Mouse (Mus musculus): ENCODE measurements around the gene Gdpd3.
"Not testable (repeated sequence)": the region's sequence is repeated elsewhere in the genome, so short reads cannot be mapped to it uniquely, and the experiment has no call there.

The Gdpd3 gene

GRCm38 (mm10) chr7:126760391-126760802 lies 5.7 kb upstream of the Gdpd3 start:
- peak in 1 of 2 experiments; percentile 39 for DNase-seq (ENCODE audit: low spot score in 2 of 2)

GRCm38 (mm10) chr7:126760956-126761355 lies 5.2 kb upstream of the Gdpd3 start:
- DNase-seq (ENCODE audit: low spot score in 2 of 2), result no peak

GRCm38 (mm10) chr7:126761529-126762067 lies 4.5 kb upstream of the Gdpd3 start:
- no peak for DNase-seq (ENCODE audit: low spot score in 2 of 2)

GRCm38 (mm10) chr7:126762471-126763008 lies 3.6 kb upstream of the Gdpd3 start:
- DNase-seq (ENCODE audit: low spot score in 2 of 2), result no peak

- DNase-seq (ENCODE audit: low spot score in 2 of 2), result no peak
Measured at GRCm38 (mm10) chr7:126765540-126765939, 594 bp upstream of the Gdpd3 start.

- DNase-seq (ENCODE audit: low spot score in 2 of 2), result no peak
Measured at GRCm38 (mm10) chr7:126767001-126767400, 867 bp downstream of the Gdpd3 start.

- DNase-seq (ENCODE audit: low spot score in 2 of 2), result no peak
Measured at GRCm38 (mm10) chr7:126770784-126771183, 4.7 kb downstream of the Gdpd3 start.

GRCm38 (mm10) chr7:126773351-126773750 lies 7.2 kb downstream of the Gdpd3 start:
- DNase-seq (ENCODE audit: low spot score in 2 of 2), result no peak

- no peak for DNase-seq (ENCODE audit: low spot score in 2 of 2)
Measured at GRCm38 (mm10) chr7:126774463-126774862, 8.3 kb downstream of the Gdpd3 start.

GRCm38 (mm10) chr7:126775185-126775977 lies 9.2 kb downstream of the Gdpd3 start:
- peak in 1 of 2 experiments; percentile 52 for DNase-seq (ENCODE audit: low spot score in 2 of 2)

- DNase-seq (ENCODE audit: low spot score in 2 of 2), result no peak
Measured at GRCm38 (mm10) chr7:126775978-126776234, 9.8 kb downstream of the Gdpd3 start.

GRCm38 (mm10) chr7:126776598-126777057 lies 10.5 kb downstream of the Gdpd3 start, which contains the start of gene Ypel3:
Ypel3 (plus strand) TSS chr7:126776955.
- DNase-seq (ENCODE audit: low spot score in 2 of 2), result peak; percentile 97 to 98

- DNase-seq (ENCODE audit: low spot score in 2 of 2), result peak in 1 of 2 experiments; percentile 38
Measured at GRCm38 (mm10) chr7:126777476-126777875, 11.3 kb downstream of the Gdpd3 start.

- DNase-seq (ENCODE audit: low spot score in 2 of 2), result no peak
Measured at GRCm38 (mm10) chr7:126778147-126778546, 12.0 kb downstream of the Gdpd3 start.

GRCm38 (mm10) chr7:126779101-126779500 lies 13.0 kb downstream of the Gdpd3 start:
- DNase-seq (ENCODE audit: low spot score in 2 of 2), result not testable (repeated sequence)

- DNase-seq (ENCODE audit: low spot score in 2 of 2), result peak; percentile 79 to 84
Measured at GRCm38 (mm10) chr7:126779983-126780970, 14.1 kb downstream of the Gdpd3 start.

GRCm38 (mm10) chr7:126780971-126781635 lies 15.0 kb downstream of the Gdpd3 start, which contains the start of gene Tbx6:
Tbx6 (plus strand) TSS chr7:126781483.
- no peak for DNase-seq (ENCODE audit: low spot score in 2 of 2)

- DNase-seq (ENCODE audit: low spot score in 2 of 2), result no peak
Measured at GRCm38 (mm10) chr7:126781661-126782370, 15.7 kb downstream of the Gdpd3 start.

GRCm38 (mm10) chr7:126782693-126783092 lies 16.6 kb downstream of the Gdpd3 start:
- DNase-seq (ENCODE audit: low spot score in 2 of 2), result no peak

GRCm38 (mm10) chr7:126784469-126784868 lies 18.3 kb downstream of the Gdpd3 start:
- DNase-seq (ENCODE audit: low spot score in 2 of 2), result no peak

GRCm38 (mm10) chr7:126785056-126785455 lies 18.9 kb downstream of the Gdpd3 start:
- DNase-seq (ENCODE audit: low spot score in 2 of 2), result no peak

Data from spleen, postnatal 36 days (tissue).